In the genomic region with DNA sequence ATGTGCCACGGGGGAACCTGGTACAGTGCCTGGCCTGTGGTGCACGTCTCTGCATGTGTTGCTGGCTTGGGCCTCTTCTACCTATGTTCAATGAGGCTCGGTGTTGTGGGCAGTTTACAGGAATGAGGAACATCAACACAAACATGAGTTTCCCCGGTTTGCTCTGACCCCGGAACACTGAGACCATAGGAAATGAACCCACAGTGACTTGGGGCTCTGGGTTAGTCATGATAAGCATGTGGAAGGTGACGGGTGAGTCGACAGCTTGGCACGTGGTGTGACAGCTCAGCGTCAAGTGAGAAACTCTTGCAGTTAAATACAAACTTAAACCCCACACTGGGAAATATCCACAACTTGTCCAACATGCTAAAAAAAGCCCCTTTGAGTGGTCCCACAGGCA, we compare ENCODE assay signal across 22 mouse cellular contexts.
DNase-seq lines count a peak whose midpoint lies in the region; ATAC-seq and TF ChIP-seq lines count a peak whose summit lies in the region.
"Had no signal": no experiment of that assay in that cellular context is flagged by ENCODE, and none has a peak within 500 bp of the region (broad histone marks: within the 10 kb centered on the region; RNA-seq: fewer than 3 reads in every experiment).

No protein-coding gene starts in this region.

- TF ChIP-seq EP300 in MEL (IDR thresholded peaks at IDR 0.05; ENCODE audit: low read depth in 1 of 2, low read length in 2 of 2), result peak; percentile 44 to 45; a peak in 2 of 4 replicates

- peak; percentile 24 for DNase-seq in layer of hippocampus, adult 11-12 months (ENCODE audit: low spot score)
- DNase-seq in layer of hippocampus, postnatal 14 days (ENCODE audit: low spot score in 2 of 2), result no peak
- peak; percentile 50 for DNase-seq in MEL (ENCODE audit: low read depth, low spot score)
- no peak for DNase-seq in thymus, postnatal 0 days (ENCODE audit: low spot score)
- DNase-seq in kidney, adult 8-10 months, result no peak
- DNase-seq: adrenal gland, postnatal 25 days; cerebellum, postnatal 10 days; gastrocnemius, postnatal 14 days; kidney, postnatal 10 days; lung, postnatal 36 days; right cerebral cortex, postnatal 4 days had no signal

- ATAC-seq in neutrophil, adult 5-6 weeks (ENCODE audit: extremely low read depth, insufficient number of reproducible peaks, low FRiP score, poor library complexity, severe bottlenecking), result peak; percentile 60
- ATAC-seq: forebrain, embryonic 16.5 days; intestine, embryonic 16.5 days; midbrain, embryonic 15.5 days had no signal

- no peak for TF ChIP-seq POLR2A in MEL (IDR thresholded peaks at IDR 0.05; ENCODE audit: control insufficient read depth in 1 of 2, insufficient read depth in 1 of 2, low read depth in 1 of 2, low read length in 2 of 2, poor library complexity in 1 of 2)

- H3K4me1 ChIP-seq in MEL (ENCODE audit: control insufficient read depth in 1 of 2, insufficient read depth in 2 of 2, low read length in 2 of 2), result peaks cover 14 to 38% of the 10 kb centered on the region in 2 experiments
- H3K4me1 ChIP-seq: midbrain, embryonic 15.5 days had no signal

- H3K4me3 ChIP-seq in MEL (ENCODE audit: control insufficient read depth in 1 of 2, insufficient read depth in 1 of 2, low read depth in 2 of 2, low read length in 2 of 2), result no peak overlapping the region
- no peak overlapping the region for H3K4me3 ChIP-seq in macrophage (ENCODE audit: inconsistent target)
- H3K4me3 ChIP-seq: embryonic facial prominence, embryonic 10.5 days; heart, embryonic 13.5 days; hindbrain, embryonic 10.5 days; limb, embryonic 12.5 days; liver, embryonic 15.5 days; midbrain, embryonic 15.5 days; neural tube, embryonic 13.5 days had no signal

- H3K36me3 ChIP-seq in MEL (ENCODE audit: control insufficient read depth in 1 of 2, insufficient read depth in 2 of 2, low read length in 2 of 2) (peaks cover 13 to 35% of the 10 kb centered on the region in 2 experiments), macrophage (ENCODE audit: inconsistent target) (peaks cover 40% of the 10 kb centered on the region; the same call in 1 of the 2 replicates)
- H3K36me3 ChIP-seq: embryonic facial prominence, embryonic 10.5 days; heart, embryonic 13.5 days; hindbrain, embryonic 10.5 days; limb, embryonic 12.5 days; liver, embryonic 15.5 days; midbrain, embryonic 15.5 days; neural tube, embryonic 13.5 days had no signal

- H3K27me3 ChIP-seq in MEL (ENCODE audit: control insufficient read depth in 1 of 2, insufficient read depth in 2 of 2, low read length in 2 of 2), result no peaks in the 10 kb centered on the region
- H3K27me3 ChIP-seq: heart, embryonic 13.5 days; limb, embryonic 12.5 days; liver, embryonic 15.5 days; midbrain, embryonic 15.5 days; neural tube, embryonic 13.5 days had no signal

- no peaks in the 10 kb centered on the region for H3K9me3 ChIP-seq in MEL (replicated peaks; ENCODE audit: insufficient read depth, low read length)
- H3K9me3 ChIP-seq: embryonic facial prominence, embryonic 10.5 days; heart, embryonic 13.5 days; hindbrain, embryonic 10.5 days; limb, embryonic 12.5 days; liver, embryonic 15.5 days; midbrain, embryonic 15.5 days; neural tube, embryonic 13.5 days had no signal

- no peak overlapping the region for H3K9ac ChIP-seq in MEL (ENCODE audit: control insufficient read depth, low read depth, low read length, poor library complexity, severe bottlenecking)
- H3K9ac ChIP-seq: heart, embryonic 13.5 days; limb, embryonic 12.5 days; liver, embryonic 15.5 days; midbrain, embryonic 15.5 days; neural tube, embryonic 13.5 days had no signal

- no peak for TF ChIP-seq CTCF in MEL (IDR thresholded peaks at IDR 0.05 in 2 of 3, conservative IDR thresholded peaks at IDR 0.05 in 1 of 3; ENCODE audit: control insufficient read depth in 1 of 3, insufficient read depth in 1 of 3, low read depth in 2 of 3, low read length in 3 of 3, poor library complexity in 1 of 3, severe bottlenecking in 1 of 3)

- H3K27ac ChIP-seq in MEL (ENCODE audit: control insufficient read depth, low read depth, low read length) (peak overlapping the region; percentile 11), macrophage (peak overlapping the region; percentile 90)
- H3K27ac ChIP-seq: embryonic facial prominence, embryonic 10.5 days; heart, embryonic 13.5 days; limb, embryonic 12.5 days; liver, embryonic 15.5 days; midbrain, embryonic 15.5 days; neural tube, embryonic 13.5 days had no signal

- 13% methylated on average over 8 of the region's 9 CpGs for WGBS in macrophage (ENCODE audit: missing documents)

- no peaks in the 10 kb centered on the region for H3K79me2 ChIP-seq in MEL (ENCODE audit: control insufficient read depth, insufficient read depth, low read length, poor library complexity)
- peaks cover 74% of the 10 kb centered on the region for H3K79me2 ChIP-seq in macrophage (ENCODE audit: inconsistent target)

- TF ChIP-seq RAD21 in MEL (IDR thresholded peaks at IDR 0.05; ENCODE audit: low read depth, low read length), result no peak

TF ChIP-seq in MEL, 35 proteins besides CTCF, POLR2A, EP300 and RAD21:
- TF ChIP-seq POLR2AphosphoS5 (IDR thresholded peaks at IDR 0.05; ENCODE audit: borderline replicate concordance, low read depth, low read length) (no peak), ZKSCAN1 (IDR thresholded peaks at IDR 0.05; ENCODE audit: low read depth, low read length) (no peak), USF2 (IDR thresholded peaks at IDR 0.05; ENCODE audit: borderline replicate concordance in 1 of 2, insufficient read depth in 1 of 2, low read depth in 1 of 2, low read length in 2 of 2) (no peak), TCF12 (IDR thresholded peaks at IDR 0.05; ENCODE audit: low read depth, low read length) (0 out of 2 replicates have a peak, but pooled peaks have one; percentile 10), MYC (IDR thresholded peaks at IDR 0.05; ENCODE audit: low read depth, low read length) (peak; percentile 55; the same call in 1 of the 2 replicates), KAT2A (conservative IDR thresholded peaks at IDR 0.05; ENCODE audit: low read depth, low read length) (no peak), MEF2A (IDR thresholded peaks at IDR 0.05; ENCODE audit: extremely low read depth, insufficient replicate concordance, low read depth, low read length, poor library complexity, severe bottlenecking) (no peak), USF1 (IDR thresholded peaks at IDR 0.05; ENCODE audit: low read depth, low read length) (peak; percentile 13; the same call in 1 of the 2 replicates), ELF1 (IDR thresholded peaks at IDR 0.05; ENCODE audit: low read depth, low read length) (no peak), CHD1 (IDR thresholded peaks at IDR 0.05; ENCODE audit: low read depth, low read length) (no peak), TAL1 (IDR thresholded peaks at IDR 0.05; ENCODE audit: low read length) (peak; percentile 22; the same call in 1 of the 2 replicates), MAX (IDR thresholded peaks at IDR 0.05; ENCODE audit: low read length) (peak; percentile 91), BHLHE40 (IDR thresholded peaks at IDR 0.05; ENCODE audit: borderline replicate concordance, low read depth, low read length) (peak; percentile 42; the same call in 1 of the 2 replicates), ETS1 (IDR thresholded peaks at IDR 0.05; ENCODE audit: low read depth, low read length) (peak; percentile 41), MXI1 (IDR thresholded peaks at IDR 0.05; ENCODE audit: low read depth, low read length) (peak; percentile 83), NELFE (IDR thresholded peaks at IDR 0.05; ENCODE audit: low read depth, low read length) (no peak), MYB (IDR thresholded peaks at IDR 0.05; ENCODE audit: low read depth, low read length) (no peak), UBTF (IDR thresholded peaks at IDR 0.05; ENCODE audit: borderline replicate concordance, insufficient read depth, low read depth, low read length) (no peak), RCOR1 (IDR thresholded peaks at IDR 0.05; ENCODE audit: low read depth, low read length) (no peak), MAZ (IDR thresholded peaks at IDR 0.05; ENCODE audit: low read depth, low read length) (no peak), SMC3 (IDR thresholded peaks at IDR 0.05; ENCODE audit: low read depth, low read length) (no peak), SIN3A (IDR thresholded peaks at IDR 0.05; ENCODE audit: low read length) (peak; percentile 65)

Comparison
In these comparisons a context has a peak if more than half of its experiments do, and no peak if none do; other contexts are left out.
1. DNase-seq: peak in layer of hippocampus, adult 11-12 months (single experiment) and MEL (single experiment); none in layer of hippocampus, postnatal 14 days (0 of 2), thymus, postnatal 0 days (single experiment) and kidney, adult 8-10 months (0 of 2).